Mouse (Mus musculus) regulatory T cell (primary cell): ENCODE data around the gene Elf1.
"Not testable (repeated sequence)": the region's sequence is repeated elsewhere in the genome, so short reads cannot be mapped to it uniquely, and the experiment has no call there.

ENCODE experiments used
- in situ Hi-C: fragments of 300-600 bp; cut with MboI, MseI; formaldehyde crosslinking; loops from one replicate; pipeline ENCODE4 v1.15.1; 2025; ENCODE audit warnings: high pct_unique_total_duplicates

Elf1 gene

DNA sequence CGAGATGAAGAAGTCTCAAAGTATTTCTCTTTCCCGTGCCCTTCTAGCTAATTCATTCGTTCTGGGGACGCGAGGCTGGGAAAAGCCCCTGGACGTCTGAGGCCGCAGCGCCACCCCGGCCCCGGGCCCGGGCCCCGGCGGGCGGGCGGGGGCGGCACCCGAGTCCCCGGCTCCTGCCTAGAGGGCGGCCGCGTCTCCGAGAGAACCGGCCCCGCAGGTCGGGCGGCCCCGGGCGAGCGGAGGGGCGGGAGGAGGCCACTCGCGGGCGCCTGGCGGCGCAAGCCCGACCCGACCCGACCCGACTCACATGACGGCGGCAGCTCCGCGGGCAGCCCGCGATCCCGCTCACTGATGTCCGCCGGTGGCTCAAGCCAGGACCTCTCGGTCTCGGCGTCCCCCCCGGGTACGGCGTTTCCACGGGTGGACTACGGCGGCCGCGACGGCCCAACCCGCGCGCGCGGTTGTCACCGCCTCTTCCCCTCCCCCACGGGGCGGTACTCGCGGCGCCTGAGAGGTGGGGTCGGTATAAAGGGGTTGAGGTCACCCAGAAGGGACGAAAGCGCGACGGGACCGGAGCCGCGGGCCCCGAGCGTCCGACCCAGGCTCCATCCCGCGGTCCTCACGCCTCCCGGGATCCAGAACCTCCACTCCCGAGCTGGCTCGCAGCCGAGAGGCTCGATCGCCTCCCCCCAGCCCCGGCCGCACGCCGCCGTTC is at the start of gene Elf1:
TSS of gene Elf1 (plus strand) at position 571 of the 715 bp plus-strand sequence.
- in situ Hi-C loops = loop anchor here (25.0 kb wide), 1 partner anchor 1168 kb away; the partner anchor contains the start of gene Tnfsf11

DNA sequence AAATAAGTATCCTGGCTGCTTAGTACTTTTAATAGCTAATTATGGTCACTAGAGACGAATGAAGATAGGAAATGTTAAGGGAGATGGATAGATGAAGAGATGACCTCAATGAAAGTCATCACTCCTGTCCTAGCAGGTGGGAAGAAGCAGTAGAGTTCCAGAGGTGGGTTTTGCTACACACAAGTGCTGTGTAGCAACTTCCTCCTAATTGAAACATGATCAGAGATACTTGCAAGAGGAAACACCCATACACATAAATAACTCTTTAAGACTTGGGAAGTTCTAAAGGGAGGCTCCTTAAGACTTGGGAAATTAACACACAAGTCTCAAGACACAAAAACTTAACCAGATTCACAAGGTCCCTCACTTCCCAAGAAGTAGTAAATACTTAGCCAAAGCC is 46.9 kb upstream of the Elf1 start:
- in situ Hi-C loops = no loop called here

DNA sequence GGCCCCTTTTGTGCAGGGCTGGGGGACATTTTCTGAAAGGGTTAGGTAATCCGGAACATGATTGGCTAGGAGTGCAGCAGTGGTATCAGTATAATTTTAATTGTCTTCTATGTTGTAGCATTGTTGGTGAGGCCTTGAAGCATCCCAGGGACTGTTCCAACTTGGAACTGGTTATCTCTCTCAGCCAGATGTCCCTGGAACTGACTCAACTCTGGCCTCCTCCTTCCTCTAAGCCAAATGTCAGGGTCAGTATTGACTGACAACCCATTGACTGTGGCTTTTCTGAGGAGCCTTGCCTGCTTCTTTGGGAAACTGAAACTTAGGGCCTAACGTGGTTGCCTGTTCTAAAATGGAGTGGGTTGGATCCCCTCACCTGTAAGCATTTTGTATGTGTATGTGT is 40.3 kb upstream of the Elf1 start:
- in situ Hi-C loops = no loop called here

DNA sequence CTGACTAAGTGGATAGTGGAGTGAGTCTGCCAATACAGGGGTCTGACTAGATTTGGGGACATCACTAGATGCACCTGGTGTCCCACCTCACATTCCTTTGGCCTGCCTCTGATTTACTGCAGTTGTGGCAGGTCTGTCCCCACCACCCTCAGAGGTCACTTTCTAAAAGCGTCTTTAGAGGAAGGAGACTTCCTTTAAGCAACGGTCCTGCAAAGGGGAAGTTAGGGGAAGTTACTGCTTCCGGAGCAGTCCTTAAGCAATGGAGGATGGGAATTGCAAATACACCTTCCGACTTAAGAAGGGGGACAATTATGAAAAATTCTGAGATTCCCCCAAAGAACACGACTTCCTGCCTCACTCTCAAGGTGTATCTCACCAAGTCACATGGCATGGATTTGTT is 39.6 kb upstream of the Elf1 start:
- in situ Hi-C loops = no loop called here

DNA sequence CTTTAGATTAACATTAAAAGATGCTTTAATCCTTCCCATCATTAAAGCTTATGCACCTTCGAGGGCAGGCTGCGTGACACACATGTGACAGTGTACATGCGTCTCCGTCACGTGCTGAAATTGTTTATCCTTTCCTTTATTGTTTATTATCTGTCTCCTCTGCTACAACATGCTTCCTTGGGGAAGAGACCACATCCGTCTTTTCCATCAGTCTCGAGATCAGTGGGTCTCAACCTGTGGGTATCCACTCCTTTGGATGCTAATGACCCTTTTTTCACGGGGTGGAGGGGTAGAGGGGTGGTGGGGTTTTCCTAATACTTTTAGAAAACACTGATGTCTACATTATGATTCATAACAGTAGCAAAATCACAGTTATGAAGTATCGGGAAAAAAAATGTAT is 36.4 kb upstream of the Elf1 start:
- in situ Hi-C loops = no loop called here

DNA sequence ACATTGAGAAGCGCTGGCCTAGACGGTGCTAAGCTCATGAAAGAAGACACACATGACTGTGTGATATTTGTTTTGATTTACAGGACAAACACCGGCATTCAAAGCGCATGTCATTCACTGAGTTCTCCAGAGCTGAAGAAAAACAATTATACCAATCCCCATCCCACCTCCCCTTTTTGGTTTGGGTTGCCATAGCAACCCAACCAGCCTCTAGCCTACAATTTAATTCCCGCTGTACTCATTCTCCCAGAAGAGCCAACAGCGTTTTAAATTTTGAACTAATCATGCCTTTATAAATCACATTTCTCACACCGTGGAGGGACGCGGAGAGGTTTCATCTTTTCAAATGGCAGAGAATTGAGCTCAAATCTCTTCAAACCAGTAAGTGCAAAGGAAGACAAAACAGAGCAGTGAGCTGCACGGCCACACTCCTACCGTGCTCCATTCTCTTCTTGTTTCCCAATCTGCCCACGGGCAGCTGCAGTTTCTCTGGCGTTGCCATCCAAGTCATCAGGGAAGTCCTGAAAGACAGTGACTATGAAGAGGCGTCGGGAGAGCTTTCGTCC is 35.9 kb upstream of the Elf1 start:
- in situ Hi-C loops = no loop called here

DNA sequence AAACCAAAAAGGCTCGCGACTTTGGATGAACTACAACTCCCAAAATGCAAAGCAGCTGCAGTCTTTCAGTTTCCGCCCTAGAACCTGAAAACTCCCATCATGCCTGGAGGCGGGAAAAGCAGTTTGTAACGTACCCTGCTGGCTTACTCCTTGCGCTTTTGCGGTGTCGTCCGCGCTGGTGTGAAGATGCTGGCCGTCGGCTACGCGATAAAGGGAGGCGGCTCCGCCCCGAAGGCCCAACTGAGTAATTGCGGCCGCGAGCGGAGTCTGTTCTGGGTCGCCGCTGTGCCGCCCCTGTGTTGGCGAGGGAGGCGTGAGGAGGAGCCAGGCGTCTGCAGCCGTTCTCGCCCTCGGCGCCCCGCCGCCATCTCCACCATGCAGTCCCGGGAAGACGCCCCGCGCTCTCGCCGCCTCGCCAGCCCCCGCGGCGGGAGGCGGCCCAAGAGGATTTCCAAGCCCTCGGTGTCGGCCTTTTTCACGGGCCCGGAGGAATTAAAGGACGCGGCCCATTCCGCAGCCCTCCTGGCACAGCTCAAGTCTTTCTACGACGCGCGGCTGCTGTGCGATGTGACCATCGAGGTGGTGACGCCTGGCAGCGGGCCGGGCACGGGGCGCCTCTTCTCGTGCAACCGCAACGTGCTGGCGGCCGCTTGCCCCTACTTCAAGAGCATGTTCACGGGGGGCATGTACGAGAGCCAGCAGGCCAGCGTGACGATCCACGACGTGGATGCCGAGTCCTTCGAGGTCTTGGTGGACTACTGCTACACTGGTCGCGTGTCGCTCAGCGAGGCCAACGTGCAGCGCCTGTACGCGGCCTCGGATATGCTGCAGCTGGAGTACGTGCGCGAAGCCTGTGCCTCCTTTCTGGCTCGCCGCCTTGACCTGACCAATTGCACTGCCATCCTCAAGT is 29.1 kb upstream of the Elf1 start, which contains the start of gene Kbtbd6:
TSS of gene Kbtbd6 (plus strand) at position 155 of the 910 bp plus-strand sequence.
- in situ Hi-C loops = not testable (repeated sequence)

DNA sequence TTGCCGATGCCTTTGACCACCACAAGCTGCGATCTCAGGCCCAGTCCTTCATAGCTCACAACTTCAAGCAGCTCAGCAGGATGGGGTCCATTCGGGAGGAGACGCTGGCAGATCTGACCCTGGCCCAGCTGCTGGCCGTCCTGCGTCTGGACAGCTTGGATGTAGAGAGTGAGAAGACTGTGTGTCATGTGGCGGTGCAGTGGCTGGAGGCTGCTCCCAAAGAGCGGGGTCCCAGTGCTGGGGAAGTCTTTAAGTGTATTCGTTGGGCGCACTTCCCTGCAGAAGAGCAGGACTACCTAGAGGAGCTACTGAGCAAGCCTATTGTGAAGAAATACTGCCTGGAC is 28.4 kb upstream of the Elf1 start:
- in situ Hi-C loops = not testable (repeated sequence)

DNA sequence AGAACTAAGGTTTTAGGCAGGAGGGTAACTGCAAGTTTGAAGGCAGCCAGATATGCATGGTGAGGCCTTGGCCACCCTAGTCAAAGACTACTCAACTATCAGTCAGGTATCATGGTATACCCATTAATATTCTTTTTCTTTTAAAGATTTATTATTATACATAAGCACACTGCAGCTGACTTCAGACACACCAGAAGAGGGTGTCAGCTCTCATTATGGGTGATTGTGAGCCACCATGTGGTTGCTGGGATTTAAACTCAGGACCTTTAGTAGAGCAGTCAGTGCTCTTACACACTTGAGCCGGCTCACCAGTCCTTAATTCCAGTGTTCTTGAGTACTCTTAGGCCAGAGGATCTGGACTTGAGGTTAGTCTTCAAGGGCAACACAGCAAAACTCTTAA is 20.6 kb upstream of the Elf1 start:
- in situ Hi-C loops = no loop called here

DNA sequence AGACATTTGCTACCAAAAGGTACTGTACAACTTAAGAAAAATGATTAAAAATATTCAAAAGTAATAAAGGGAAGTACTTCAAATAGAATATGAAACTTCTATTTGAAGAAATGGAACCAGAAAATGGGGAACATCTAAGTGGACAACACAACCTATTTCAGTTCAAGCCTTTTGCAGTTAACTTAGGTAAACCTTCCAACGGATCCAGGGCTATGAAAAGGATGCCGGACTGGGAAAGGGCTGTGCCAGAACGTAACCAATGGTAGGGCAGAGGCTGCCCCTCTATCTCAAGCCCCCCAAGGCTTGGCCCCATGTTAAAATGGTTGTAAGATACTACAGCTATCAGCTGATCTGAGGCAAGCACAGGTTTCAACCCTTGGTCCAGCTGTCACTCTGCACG is 20.0 kb upstream of the Elf1 start:
- in situ Hi-C loops = no loop called here

DNA sequence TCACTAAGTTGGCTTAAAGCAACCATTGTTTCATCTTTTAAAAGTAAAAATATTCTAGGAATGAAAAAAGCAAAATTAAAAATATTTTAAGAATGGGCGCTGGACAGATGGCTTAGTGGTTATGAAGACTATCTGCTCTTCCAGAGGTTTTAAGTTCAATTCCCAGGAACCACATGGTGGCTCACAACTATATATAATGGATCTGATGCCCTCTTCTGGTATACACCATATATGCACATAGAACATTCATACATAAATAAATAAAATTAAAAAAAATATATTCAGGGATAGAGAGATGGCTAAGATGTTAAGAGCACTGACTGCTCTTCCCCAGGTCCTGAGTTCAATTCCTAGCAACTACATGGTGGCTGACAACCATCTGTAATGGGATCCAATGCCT is 15.4 kb upstream of the Elf1 start:
- in situ Hi-C loops = loop anchor here (5.0 kb wide), 1 partner anchor 73 kb away; the partner anchor contains the start of gene Naa16

DNA sequence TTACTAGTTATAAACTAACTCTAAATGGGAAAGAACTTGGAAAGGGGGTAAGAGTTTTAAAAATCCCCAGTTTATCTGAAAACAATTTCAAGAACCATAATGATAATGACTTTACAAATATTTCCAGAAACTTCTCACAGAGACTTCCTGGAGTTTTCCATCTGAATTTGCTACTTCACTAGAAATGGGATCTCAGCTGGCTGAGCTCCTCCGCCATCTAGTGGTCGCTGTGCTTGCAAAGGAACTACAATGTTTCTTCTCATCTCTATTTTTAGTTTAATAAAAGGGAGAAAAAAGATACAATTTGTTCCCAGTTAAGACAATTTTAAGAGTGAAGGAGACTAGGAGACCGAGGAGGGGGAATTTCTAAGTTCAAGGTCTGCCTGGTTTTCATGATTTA is 13.4 kb upstream of the Elf1 start:
- in situ Hi-C loops = loop anchor here (5.0 kb wide), 1 partner anchor 75 kb away; the partner anchor contains the start of gene Naa16

DNA sequence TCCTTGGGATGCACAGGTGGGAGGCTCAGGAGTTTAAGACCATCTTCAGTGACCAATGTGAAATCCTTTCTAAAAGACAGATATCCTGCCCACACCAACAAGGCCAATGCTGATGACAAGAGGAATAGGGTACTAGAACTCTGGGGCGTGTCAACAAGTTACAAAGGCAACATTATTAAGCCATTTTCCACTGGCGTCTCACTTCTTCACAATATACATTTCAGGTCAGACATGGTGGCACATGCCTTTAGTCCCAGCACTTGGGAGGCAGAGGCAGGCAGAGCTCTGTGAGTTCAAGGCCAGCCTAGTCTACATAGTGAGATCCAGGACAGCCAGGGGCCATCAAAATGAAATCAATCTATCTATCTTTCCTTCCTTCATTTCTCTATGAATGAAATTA is 7.6 kb upstream of the Elf1 start:
- in situ Hi-C loops = loop anchor here (10.0 kb wide), 1 partner anchor 759 kb away; no protein-coding TSS in a partner anchor

DNA sequence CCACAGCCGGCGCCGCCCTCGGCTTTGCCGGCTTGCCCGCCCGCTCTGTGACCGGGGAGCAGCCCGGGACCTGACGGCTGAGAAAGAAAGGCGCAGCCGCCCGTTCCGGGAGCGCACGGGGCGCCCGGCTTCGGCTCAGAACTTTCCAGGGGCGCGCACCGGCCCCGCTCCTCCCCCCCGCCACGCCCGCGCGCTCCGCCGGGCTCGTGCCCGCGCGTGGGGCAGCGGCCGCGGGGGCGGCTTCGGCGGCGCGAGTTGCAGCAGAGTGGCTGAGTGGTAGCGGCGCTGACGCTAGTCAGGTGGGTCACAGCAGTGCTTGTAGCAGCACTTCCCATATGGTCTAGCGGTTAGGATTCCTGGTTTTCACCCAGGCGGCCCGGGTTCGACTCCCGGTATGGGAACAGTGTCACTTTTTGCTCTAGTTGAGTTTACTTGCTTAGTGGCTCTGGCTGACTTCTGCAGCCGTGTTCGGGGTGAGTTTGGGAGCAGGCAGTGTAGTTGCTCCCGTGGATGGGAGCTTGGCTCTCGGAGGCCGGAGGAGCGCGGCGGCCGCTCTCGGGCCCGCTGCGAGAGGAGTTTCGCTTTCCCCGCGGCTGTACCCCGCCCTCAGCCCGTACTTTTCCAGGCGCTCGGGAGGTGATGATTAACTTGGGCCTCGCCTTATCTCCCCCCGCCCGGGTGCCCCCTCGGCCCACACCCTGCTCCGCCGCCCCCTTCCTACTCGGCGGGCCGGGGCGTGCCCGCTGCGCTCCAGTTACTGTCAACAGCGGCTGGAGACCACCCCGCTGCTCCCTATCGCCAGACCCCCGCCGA is 551 bp downstream of the Elf1 start, which contains the start of gene Wbp4:
TSS of gene Wbp4 (minus strand) at position 182 of the 813 bp plus-strand sequence.
- in situ Hi-C loops = loop anchor here (25.0 kb wide), 1 partner anchor 1169 kb away; the partner anchor contains the start of gene Tnfsf11

DNA sequence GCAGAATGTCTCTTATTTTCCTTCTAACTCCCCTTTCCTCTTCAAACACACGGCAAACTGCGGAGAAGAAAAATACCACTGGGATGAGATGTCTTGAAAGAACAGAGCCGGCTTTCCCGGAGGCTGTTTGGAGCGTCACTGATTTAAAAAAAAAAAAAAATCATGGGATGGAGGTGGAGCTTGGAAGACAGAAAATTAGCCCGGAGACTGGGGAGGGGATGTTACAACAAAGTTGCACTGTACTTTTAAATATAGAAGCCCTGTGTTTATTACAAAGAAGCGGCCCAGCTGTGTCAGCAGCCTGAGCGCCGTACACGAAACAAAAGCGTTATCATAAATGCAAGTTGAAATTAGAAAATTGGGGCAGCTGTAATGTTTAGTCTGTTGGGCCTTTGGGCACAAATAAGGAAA is 1.3 kb downstream of the Elf1 start:
- in situ Hi-C loops = loop anchor here (25.0 kb wide), 1 partner anchor 1170 kb away; the partner anchor contains the start of gene Tnfsf11

DNA sequence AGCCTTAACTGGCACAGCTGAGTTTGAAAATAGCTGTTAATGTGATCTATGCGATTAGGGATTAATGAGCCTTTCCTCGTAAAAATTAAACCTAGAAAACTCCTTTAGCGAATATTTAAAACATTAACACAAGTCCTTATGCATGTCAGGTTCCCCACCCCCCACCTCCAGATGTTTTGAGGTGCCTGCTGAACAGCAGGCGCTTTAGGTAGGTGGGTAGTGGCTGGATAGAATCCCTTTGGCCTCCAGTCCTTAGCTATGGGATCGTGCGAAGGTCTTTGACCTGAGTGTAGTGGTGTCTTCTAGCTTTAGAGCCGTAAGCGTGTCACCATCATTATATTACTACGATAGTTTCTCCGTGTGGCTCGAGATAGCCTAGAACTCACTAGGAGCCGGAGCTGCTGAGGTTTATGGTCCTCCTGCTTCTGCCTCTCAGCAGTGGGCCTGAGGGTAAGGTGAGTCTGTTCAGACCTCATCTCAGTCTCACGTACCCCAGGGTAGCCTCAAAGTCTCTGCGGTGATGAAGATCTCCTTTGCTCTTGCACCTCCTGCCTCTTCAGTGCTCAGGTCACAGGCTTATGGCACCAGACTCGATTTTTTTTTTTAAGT is 1.9 kb downstream of the Elf1 start:
- in situ Hi-C loops = loop anchor here (25.0 kb wide), 1 partner anchor 1171 kb away; the partner anchor contains the start of gene Tnfsf11

DNA sequence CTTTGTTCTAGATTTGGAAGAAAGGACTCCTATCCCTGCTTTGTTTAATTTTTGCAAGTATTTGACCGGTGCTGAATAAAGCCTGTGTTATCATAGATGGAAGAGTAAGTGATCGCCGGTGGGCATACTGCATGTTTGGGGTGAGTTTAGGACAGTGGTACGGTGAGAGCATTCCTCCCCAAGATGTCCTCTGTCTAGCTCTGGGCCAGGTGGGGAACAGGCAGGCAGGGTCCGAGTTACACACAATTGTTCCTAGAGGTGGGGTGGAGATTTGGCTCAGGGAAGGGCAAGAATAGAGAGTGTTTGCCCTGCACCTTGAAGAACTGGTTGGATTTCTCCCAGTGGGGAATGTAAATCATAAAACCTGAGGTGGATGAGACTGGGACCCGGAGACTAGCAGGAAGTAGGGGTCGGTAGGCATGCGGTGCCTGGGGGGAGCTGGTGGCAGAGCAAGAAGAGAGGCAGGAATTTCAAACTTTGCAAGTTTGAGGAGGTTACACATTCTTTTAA is 2.7 kb downstream of the Elf1 start:
- in situ Hi-C loops = loop anchor here (25.0 kb wide), 1 partner anchor 1171 kb away; the partner anchor contains the start of gene Tnfsf11

DNA sequence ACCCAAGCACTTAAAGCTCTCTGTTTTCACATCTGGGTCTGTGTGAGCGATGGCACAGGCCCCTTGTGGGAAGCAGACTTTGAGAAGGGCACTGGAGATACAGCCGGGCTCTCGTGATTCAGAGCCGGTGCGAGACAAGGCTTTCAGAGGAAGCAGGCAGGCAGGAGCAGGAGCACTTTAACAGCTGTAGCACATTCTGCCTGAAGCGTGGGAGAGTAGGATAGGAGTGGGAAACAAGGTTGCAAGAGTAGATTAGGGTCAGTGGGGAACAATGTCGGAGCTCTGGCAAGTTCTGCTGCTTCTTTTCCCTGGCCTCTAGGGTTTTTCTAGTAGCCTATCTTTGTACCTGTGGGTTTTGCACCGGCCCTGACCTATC is 5.6 kb downstream of the Elf1 start:
- in situ Hi-C loops = loop anchor here (25.0 kb wide), 1 partner anchor 1174 kb away; the partner anchor contains the start of gene Tnfsf11

DNA sequence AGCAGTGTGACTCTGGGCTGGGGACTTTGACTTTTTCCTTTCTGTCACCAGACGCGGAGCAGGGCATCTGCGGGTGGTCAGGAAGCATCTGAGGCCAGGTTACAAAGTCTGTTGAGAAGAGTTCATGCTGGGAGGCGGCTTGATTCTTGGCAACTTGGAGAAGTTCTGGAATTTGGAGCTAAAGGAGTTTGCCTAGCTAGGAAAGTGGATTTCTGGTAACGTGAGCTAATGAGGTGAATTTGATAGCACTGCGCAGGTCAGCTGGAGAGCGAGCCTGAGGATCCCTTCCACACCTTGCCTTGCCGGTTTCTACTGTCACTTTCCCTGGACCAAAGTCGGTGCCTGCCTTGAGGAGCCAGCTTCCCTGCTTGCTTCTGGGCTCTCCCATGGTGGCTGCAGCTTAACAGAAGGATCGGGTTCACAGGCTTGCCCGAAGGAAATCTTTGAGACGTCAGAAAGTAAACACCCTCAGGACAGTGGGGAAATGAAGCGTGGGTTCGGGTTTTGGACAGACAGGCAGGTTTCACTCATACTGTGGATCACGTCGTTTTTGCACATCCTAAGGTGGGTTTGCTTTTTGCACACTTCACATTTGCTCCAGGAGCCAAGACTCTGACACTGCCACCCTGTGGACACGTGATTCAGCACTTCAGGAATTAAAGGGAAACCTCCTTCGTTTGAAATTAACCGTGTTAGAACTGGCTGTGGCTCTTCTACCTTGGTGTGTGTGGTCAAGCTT is 6.2 kb downstream of the Elf1 start:
- in situ Hi-C loops = loop anchor here (25.0 kb wide), 1 partner anchor 1175 kb away; the partner anchor contains the start of gene Tnfsf11
